Mouse (Mus musculus) kidney, postnatal 0 days (tissue): ENCODE measurements around the gene Pilra. TPM values are rescaled to one million over a fixed set of nuclear protein-coding genes. Genes with fewer than 3 reads are reported as not detected.

Experiments
- ATAC-seq: fragments of 200-750 bp; cut with Nextera tagmentation; replicated peaks from 2 replicates; pipeline ENCODE4 v1.8.0; 2017; ENCODE audit warnings: low read depth, moderate number of reproducible peaks, moderate TSS enrichment, moderate library complexity; ENCODE audit not compliant: low FRiP score
- DNase-seq: peaks from one replicate; pipeline ENCODE4 v3.0.0-alpha.2; 2016; ENCODE audit warnings: low spot score
- H3K27ac ChIP-seq: fragments of 300-500 bp; sonication (generic); 2 replicates; pipeline ENCODE4 v1.5.1; 2014; ENCODE audit warnings: mild to moderate bottlenecking
- H3K27me3 ChIP-seq: fragments of 300-500 bp; sonication (generic); 2 replicates; pipeline ENCODE4 v1.6.1; 2014; ENCODE audit warnings: low read length, mixed read lengths; ENCODE audit not compliant: insufficient read depth
- H3K36me3 ChIP-seq: fragments of 300-500 bp; sonication (generic); 2 replicates; pipeline ENCODE4 v1.6.1; 2014; ENCODE audit warnings: low read length, mixed read lengths; ENCODE audit not compliant: insufficient read depth
- H3K4me1 ChIP-seq: fragments of 300-500 bp; sonication (generic); replicated peaks from 2 replicates; pipeline ENCODE4 v1.6.1; 2014; ENCODE audit warnings: antibody characterized with exemption, low read length, mixed read lengths; ENCODE audit not compliant: insufficient read depth
- H3K4me2 ChIP-seq: fragments of 300-500 bp; sonication (generic); 2 replicates; pipeline ENCODE4 v1.6.1; 2014; ENCODE audit warnings: mild to moderate bottlenecking, low read length, moderate library complexity, mixed read lengths
- H3K4me3 ChIP-seq: fragments of 300-500 bp; sonication (generic); replicated peaks from 2 replicates; pipeline ENCODE4 v1.5.1; 2014; ENCODE audit warnings: low read depth, low read length
- H3K9ac ChIP-seq: fragments of 300-500 bp; sonication (generic); 2 replicates; pipeline ENCODE4 v1.6.1; 2014; ENCODE audit warnings: low read depth, low read length
- H3K9me3 ChIP-seq: fragments of 300-500 bp; sonication (generic); replicated peaks from 2 replicates; pipeline ENCODE4 v1.6.1; 2016; ENCODE audit warnings: low read length, inconsistent platforms, mixed read lengths
- CTCF ChIP-seq: IDR thresholded peaks from 2 replicates; pipeline ENCODE4 v1.5.1; 2016; ENCODE audit warnings: antibody characterized with exemption, low read depth, mild to moderate bottlenecking, moderate library complexity
- WGBS: fragments of 180-500 bp; shearing (Covaris S2); extraction: QIAGEN DNeasy Blood & Tissue Kit; methylation state at CpG from one replicate; pipeline ENCODE4 v1.1.7; 2014; 5-methylcytosine and 5-hydroxymethylcytosine counted together
- polyA plus RNA-seq: library from polyadenylated mRNA; unstranded; fragments of >200 nt; fragmentation: Nextera tagmentation; extraction: Ambion mirVana; gene quantifications from 2 replicates; pipeline ENCODE4 v1.2.1, GENCODE M21; 2015

Gene Pilra
- polyA plus RNA-seq, 1 experiment from 2014 or later = 0.70 TPM

DNA sequence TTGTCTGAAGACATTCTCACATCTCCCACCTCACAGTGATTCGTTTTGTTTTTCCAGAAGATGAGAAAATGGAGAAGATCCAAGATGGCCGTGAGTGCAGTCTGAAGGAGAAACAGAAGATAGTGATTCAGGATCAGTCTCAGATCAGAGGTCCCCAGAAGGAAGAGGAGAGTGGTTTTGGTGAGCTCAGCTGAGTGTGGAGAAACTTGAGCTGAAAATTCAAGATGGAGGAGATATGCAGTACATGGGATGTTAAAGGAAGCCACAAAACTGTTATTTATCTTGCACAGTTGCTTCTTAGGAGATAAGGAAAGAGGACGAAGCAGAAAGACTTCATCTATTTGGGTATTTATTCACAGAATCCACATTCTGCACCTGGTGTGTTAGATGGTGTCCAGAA, 35.2 kb downstream of the Pilra start:
- Histone ChIP-seq H3K36me3 (no peaks in the 10 kb centered on the region), H3K27me3 (no peaks in the 10 kb centered on the region), H3K9ac (no peak overlapping the region), H3K4me3 (no peak overlapping the region), H3K4me1 (no peaks in the 10 kb centered on the region), H3K4me2 (no peak overlapping the region), H3K27ac (no peak overlapping the region), H3K9me3 (no peaks in the 10 kb centered on the region)
- DNase-seq = no peak
- ATAC-seq = no peak
- no peak for TF ChIP-seq CTCF
- WGBS = 84% methylated on average over 3 of the region's 3 CpGs

DNA sequence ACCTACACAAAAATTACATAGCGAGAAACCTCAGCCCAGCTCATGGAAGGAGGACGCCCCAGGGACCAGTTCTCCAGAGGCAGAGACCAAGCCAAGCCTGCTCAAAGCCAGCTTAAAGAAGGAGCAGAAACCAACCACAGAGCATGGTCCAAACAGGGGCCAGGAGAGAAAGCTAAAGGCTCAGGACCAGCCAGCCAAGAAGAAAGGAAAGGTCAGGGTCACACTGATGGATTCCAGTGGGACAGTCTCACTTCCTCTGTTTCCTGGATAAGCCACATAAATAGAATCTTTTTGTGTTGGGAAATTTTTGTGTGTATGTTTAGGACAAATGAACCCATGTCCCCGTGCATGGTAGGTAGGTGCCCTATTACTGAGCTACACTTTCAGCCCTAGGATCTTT, 39.5 kb downstream of the Pilra start:
- no peak overlapping the region for H3K27ac ChIP-seq
- no peaks in the 10 kb centered on the region for H3K27me3 ChIP-seq
- ATAC-seq (no peak), DNase-seq (no peak)
- no peaks in the 10 kb centered on the region for H3K4me1 ChIP-seq
- no peaks in the 10 kb centered on the region for H3K36me3 ChIP-seq
- no peaks in the 10 kb centered on the region for H3K9me3 ChIP-seq
- no peak for TF ChIP-seq CTCF
- WGBS = 77% methylated on average over 3 of the region's 3 CpGs
- no peak overlapping the region for H3K9ac ChIP-seq
- H3K4me3 ChIP-seq = no peak overlapping the region
- no peak overlapping the region for H3K4me2 ChIP-seq

- Histone ChIP-seq H3K4me1 (no peaks in the 10 kb centered on the region), H3K27me3 (no peaks in the 10 kb centered on the region), H3K27ac (no peak overlapping the region), H3K36me3 (no peaks in the 10 kb centered on the region), H3K4me3 (no peak overlapping the region), H3K4me2 (no peak overlapping the region), H3K9ac (no peak overlapping the region), H3K9me3 (no peaks in the 10 kb centered on the region)
- ATAC-seq = no peak
- TF ChIP-seq CTCF = peak; percentile 55
- peak; percentile 22 for DNase-seq
These were observed 44.5 kb downstream of the Pilra start for GRCm38 (mm10) chr5:137791553-137791952.

- peaks cover 13% of the 10 kb centered on the region for H3K4me1 ChIP-seq
- H3K4me3 ChIP-seq = no peak overlapping the region
- whole genome bisulfite sequencing = 97% methylated on average over 2 of the region's 2 CpGs
- no peaks in the 10 kb centered on the region for H3K9me3 ChIP-seq
- no peak for DNase-seq
- ATAC-seq = no peak
- no peaks in the 10 kb centered on the region for H3K27me3 ChIP-seq
- H3K27ac ChIP-seq = no peak overlapping the region
- no peak overlapping the region for H3K9ac ChIP-seq
- peaks cover 4% of the 10 kb centered on the region; the same call in 1 of the 2 replicates for H3K36me3 ChIP-seq
- H3K4me2 ChIP-seq = no peak overlapping the region
- no peak for TF ChIP-seq CTCF
These were observed 47.0 kb downstream of the Pilra start for GRCm38 (mm10) chr5:137788946-137789531.

GRCm38 (mm10) chr5:137788171-137788570, 47.9 kb downstream of the Pilra start:
- 69% methylated on average over 24 of the region's 24 CpGs for WGBS
- H3K27ac ChIP-seq = no peak overlapping the region
- peak overlapping the region; percentile 76 for H3K4me2 ChIP-seq
- no peaks in the 10 kb centered on the region for H3K9me3 ChIP-seq
- H3K27me3 ChIP-seq = no peaks in the 10 kb centered on the region
- H3K36me3 ChIP-seq = peaks cover 6% of the 10 kb centered on the region; the same call in 1 of the 2 replicates
- ATAC-seq (no peak), DNase-seq (no peak)
- peaks cover 22% of the 10 kb centered on the region for H3K4me1 ChIP-seq
- peak overlapping the region; percentile 50 for H3K4me3 ChIP-seq
- no peak for TF ChIP-seq CTCF
- H3K9ac ChIP-seq = no peak overlapping the region

GRCm38 (mm10) chr5:137787151-137787928, 48.7 kb downstream of the Pilra start, which contains the start of the genes Mepce and Zcwpw1:
TSS of gene Mepce (minus strand) at chr5:137787655.
TSS of gene Zcwpw1 (plus strand) at chr5:137787798.
- ATAC-seq = peak; percentile 63
- peak within 1 kb of the TSS; percentile 92 for H3K4me2 ChIP-seq
- TF ChIP-seq CTCF = peak; percentile 81

More at GRCm38 (mm10) chr5:137787151-137787928, 48.7 kb downstream of the Pilra start, which contains the start of the genes Mepce and Zcwpw1:
- Histone ChIP-seq H3K9me3 (no peaks in the 10 kb centered on the region), H3K4me3 (peak within 1 kb of the TSS; percentile 86), H3K27ac (peak within 1 kb of the TSS; percentile 96), H3K9ac (peak within 1 kb of the TSS; percentile 96), H3K4me1 (peaks cover 27% of the 10 kb centered on the region), H3K27me3 (no peaks in the 10 kb centered on the region), H3K36me3 (peaks cover 12% of the 10 kb centered on the region; the same call in 1 of the 2 replicates)
- DNase-seq = peak; percentile 97
- under 1% methylated on average over 48 of the region's 48 CpGs for WGBS
